Mouse (Mus musculus): ENCODE data around the gene Sema4g.

Sema4g gene

GRCm38 (mm10) chr19:45024775-45025174, 35.9 kb downstream of the Sema4g start:
- no peaks in the 10 kb centered on the region for H3K9me3 ChIP-seq (ENCODE audit: low read length)
- peaks cover 49% of the 10 kb centered on the region for H3K36me3 ChIP-seq (ENCODE audit: insufficient read depth, low read length)

GRCm38 (mm10) chr19:45025937-45026568, 37.2 kb downstream of the Sema4g start:
- peak overlapping the region; percentile 71 for H3K4me3 ChIP-seq (replicated peaks; ENCODE audit: low read length)
- peaks cover 76% of the 10 kb centered on the region for H3K4me1 ChIP-seq (replicated peaks; ENCODE audit: low read depth, low read length)
- TF ChIP-seq CTCF (conservative IDR thresholded peaks at IDR 0.05; ENCODE audit: low read length) (no peak), POU5F1 (IDR thresholded peaks at IDR 0.05; ENCODE audit: borderline replicate concordance, low read length) (no peak), NANOG (IDR thresholded peaks at IDR 0.05; ENCODE audit: borderline replicate concordance, low read length) (no peak)
- peaks cover 48% of the 10 kb centered on the region for H3K36me3 ChIP-seq (ENCODE audit: insufficient read depth, low read length)
- no peaks in the 10 kb centered on the region for H3K9me3 ChIP-seq (ENCODE audit: low read length)
- peaks cover 58% of the 10 kb centered on the region for H3K27me3 ChIP-seq (ENCODE audit: insufficient read depth, low read length)

More at GRCm38 (mm10) chr19:45024775-45025174, 35.9 kb downstream of the Sema4g start:
- H3K4me3 ChIP-seq (replicated peaks; ENCODE audit: low read length): peak overlapping the region; percentile 60
- peaks cover 58% of the 10 kb centered on the region for H3K27me3 ChIP-seq (ENCODE audit: insufficient read depth, low read length)
- H3K4me1 ChIP-seq (replicated peaks; ENCODE audit: low read depth, low read length): peaks cover 80% of the 10 kb centered on the region
- no peak for TF ChIP-seq NANOG (IDR thresholded peaks at IDR 0.05; ENCODE audit: borderline replicate concordance, low read length)
- TF ChIP-seq CTCF (conservative IDR thresholded peaks at IDR 0.05; ENCODE audit: low read length): no peak
- no peak for TF ChIP-seq POU5F1 (IDR thresholded peaks at IDR 0.05; ENCODE audit: borderline replicate concordance, low read length)

- no peak for TF ChIP-seq POU5F1 (IDR thresholded peaks at IDR 0.05; ENCODE audit: borderline replicate concordance, low read length)
- no peak for TF ChIP-seq CTCF (conservative IDR thresholded peaks at IDR 0.05; ENCODE audit: low read length)
- TF ChIP-seq NANOG (IDR thresholded peaks at IDR 0.05; ENCODE audit: borderline replicate concordance, low read length): no peak
- peaks cover 77% of the 10 kb centered on the region for H3K4me1 ChIP-seq (replicated peaks; ENCODE audit: low read depth, low read length)
- peaks cover 37% of the 10 kb centered on the region for H3K36me3 ChIP-seq (ENCODE audit: insufficient read depth, low read length)
- no peaks in the 10 kb centered on the region for H3K9me3 ChIP-seq (ENCODE audit: low read length)
- peak overlapping the region; percentile 71; the same call in 1 of the 2 replicates for H3K4me3 ChIP-seq (replicated peaks; ENCODE audit: low read length)
- peaks cover 58% of the 10 kb centered on the region for H3K27me3 ChIP-seq (ENCODE audit: insufficient read depth, low read length)
Measured at GRCm38 (mm10) chr19:45026958-45027670, 38.2 kb downstream of the Sema4g start.

- Histone ChIP-seq H3K4me3 (replicated peaks; ENCODE audit: low read length) (peak overlapping the region; percentile 67), H3K36me3 (ENCODE audit: insufficient read depth, low read length) (peaks cover 31% of the 10 kb centered on the region), H3K27me3 (ENCODE audit: insufficient read depth, low read length) (peaks cover 58% of the 10 kb centered on the region), H3K4me1 (replicated peaks; ENCODE audit: low read depth, low read length) (peaks cover 84% of the 10 kb centered on the region), H3K9me3 (ENCODE audit: low read length) (no peaks in the 10 kb centered on the region)
- TF ChIP-seq POU5F1 (IDR thresholded peaks at IDR 0.05; ENCODE audit: borderline replicate concordance, low read length) (no peak), CTCF (conservative IDR thresholded peaks at IDR 0.05; ENCODE audit: low read length) (no peak), NANOG (IDR thresholded peaks at IDR 0.05; ENCODE audit: borderline replicate concordance, low read length) (no peak)
Measured at GRCm38 (mm10) chr19:45027848-45028247, 38.9 kb downstream of the Sema4g start.

- peaks cover 55% of the 10 kb centered on the region for H3K27me3 ChIP-seq (ENCODE audit: insufficient read depth, low read length)
- peaks cover 87% of the 10 kb centered on the region for H3K4me1 ChIP-seq (replicated peaks; ENCODE audit: low read depth, low read length)
- TF ChIP-seq NANOG (IDR thresholded peaks at IDR 0.05; ENCODE audit: borderline replicate concordance, low read length): no peak
- TF ChIP-seq CTCF (conservative IDR thresholded peaks at IDR 0.05; ENCODE audit: low read length): no peak
- no peak for TF ChIP-seq POU5F1 (IDR thresholded peaks at IDR 0.05; ENCODE audit: borderline replicate concordance, low read length)
- peaks cover 27% of the 10 kb centered on the region for H3K36me3 ChIP-seq (ENCODE audit: insufficient read depth, low read length)
- H3K4me3 ChIP-seq (replicated peaks; ENCODE audit: low read length): peak overlapping the region; percentile 67
- no peaks in the 10 kb centered on the region for H3K9me3 ChIP-seq (ENCODE audit: low read length)
Measured at GRCm38 (mm10) chr19:45028746-45029145, 39.8 kb downstream of the Sema4g start.

- TF ChIP-seq POU5F1 (IDR thresholded peaks at IDR 0.05; ENCODE audit: borderline replicate concordance, low read length) (no peak), NANOG (IDR thresholded peaks at IDR 0.05; ENCODE audit: borderline replicate concordance, low read length) (no peak), CTCF (conservative IDR thresholded peaks at IDR 0.05; ENCODE audit: low read length) (no peak)
- no peak overlapping the region for H3K4me3 ChIP-seq (replicated peaks; ENCODE audit: low read length)
- peaks cover 81% of the 10 kb centered on the region for H3K4me1 ChIP-seq (replicated peaks; ENCODE audit: low read depth, low read length)
- peaks cover 49% of the 10 kb centered on the region for H3K27me3 ChIP-seq (ENCODE audit: insufficient read depth, low read length)
- H3K36me3 ChIP-seq (ENCODE audit: insufficient read depth, low read length): peaks cover 25% of the 10 kb centered on the region
- no peaks in the 10 kb centered on the region for H3K9me3 ChIP-seq (ENCODE audit: low read length)
Measured at GRCm38 (mm10) chr19:45029571-45029970, 40.7 kb downstream of the Sema4g start.

- no peak overlapping the region for H3K4me3 ChIP-seq (replicated peaks; ENCODE audit: low read length)
- H3K36me3 ChIP-seq (ENCODE audit: insufficient read depth, low read length): peaks cover 25% of the 10 kb centered on the region
- H3K9me3 ChIP-seq (ENCODE audit: low read length): no peaks in the 10 kb centered on the region
- H3K4me1 ChIP-seq (replicated peaks; ENCODE audit: low read depth, low read length): peaks cover 75% of the 10 kb centered on the region
- H3K27me3 ChIP-seq (ENCODE audit: insufficient read depth, low read length): peaks cover 44% of the 10 kb centered on the region
- peak; percentile 76 for TF ChIP-seq CTCF (conservative IDR thresholded peaks at IDR 0.05; ENCODE audit: low read length)
- TF ChIP-seq NANOG (IDR thresholded peaks at IDR 0.05; ENCODE audit: borderline replicate concordance, low read length): no peak
Measured at GRCm38 (mm10) chr19:45030111-45030510, 41.2 kb downstream of the Sema4g start.

- Histone ChIP-seq H3K4me3 (replicated peaks; ENCODE audit: low read length) (no peak overlapping the region), H3K36me3 (ENCODE audit: insufficient read depth, low read length) (peaks cover 17% of the 10 kb centered on the region), H3K27me3 (ENCODE audit: insufficient read depth, low read length) (peaks cover 42% of the 10 kb centered on the region), H3K9me3 (ENCODE audit: low read length) (no peaks in the 10 kb centered on the region), H3K4me1 (replicated peaks; ENCODE audit: low read depth, low read length) (peaks cover 71% of the 10 kb centered on the region)
- TF ChIP-seq CTCF (conservative IDR thresholded peaks at IDR 0.05; ENCODE audit: low read length): peak; percentile 82
- no peak for TF ChIP-seq NANOG (IDR thresholded peaks at IDR 0.05; ENCODE audit: borderline replicate concordance, low read length)
- no peak for TF ChIP-seq POU5F1 (IDR thresholded peaks at IDR 0.05; ENCODE audit: borderline replicate concordance, low read length)
Measured at GRCm38 (mm10) chr19:45030746-45031693, 42.1 kb downstream of the Sema4g start.
